Mouse (Mus musculus) layer of hippocampus, adult 6 months (tissue): ENCODE data around the gene Pcp4. TPM values are rescaled to one million over a fixed set of nuclear protein-coding genes. Genes with fewer than 3 reads are reported as not detected.

Source experiments
- long read RNA-seq, 2 experiments: library from polyadenylated mRNA; unstranded; transcript quantifications; one replicate each; pipeline ENCODE4 v2.0.0; 2019 to 2020
- polyA plus RNA-seq: library from polyadenylated mRNA; unstranded; fragments of <200 nt; fragmentation: Nextera tagmentation; gene quantifications from 2 replicates; pipeline ENCODE4 v1.2.3, GENCODE M21; 2021

The Pcp4 gene
- 539 and 605 TPM in 2 replicates for polyA plus RNA-seq
- long read RNA-seq, experiment 1, transcript Pcp4-201 (3 exons, 641 nt): major isoform, 200 of 217 reads
- long read RNA-seq, experiment 1, partial matches to known transcripts: 5 of 217 reads
- long read RNA-seq, experiment 1, other reads (novel, unspliced or antisense): 10 of 217 reads
- long read RNA-seq, experiment 2, transcript Pcp4-201 (3 exons, 641 nt): major isoform, 27 of 32 reads
- long read RNA-seq, experiment 2, partial matches to known transcripts: 0 of 32 reads
- long read RNA-seq, experiment 2, other reads (novel, unspliced or antisense): 2 of 32 reads

DNA sequence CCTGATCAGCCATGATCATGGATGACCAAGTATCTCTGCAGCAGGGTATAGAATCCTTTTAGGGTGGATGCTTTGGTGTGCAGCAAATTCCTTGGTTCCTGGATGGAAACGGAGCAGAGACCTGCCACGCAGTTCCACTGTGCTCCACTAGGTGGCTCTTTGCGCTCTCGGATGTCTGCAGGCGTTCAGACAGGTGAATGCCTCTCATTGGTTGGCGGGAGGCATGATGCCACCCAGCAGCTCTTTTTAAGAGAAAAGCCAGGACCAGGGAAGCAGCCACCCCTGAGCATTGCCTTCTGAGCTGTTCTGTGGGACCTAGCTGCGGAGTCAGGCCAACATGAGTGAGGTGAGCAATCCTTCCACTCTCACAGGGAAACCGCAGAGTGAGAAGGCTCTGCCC, at the start of gene Pcp4:
TSS of gene Pcp4 (plus strand) at position 162 of the 400 bp plus-strand sequence.

DNA sequence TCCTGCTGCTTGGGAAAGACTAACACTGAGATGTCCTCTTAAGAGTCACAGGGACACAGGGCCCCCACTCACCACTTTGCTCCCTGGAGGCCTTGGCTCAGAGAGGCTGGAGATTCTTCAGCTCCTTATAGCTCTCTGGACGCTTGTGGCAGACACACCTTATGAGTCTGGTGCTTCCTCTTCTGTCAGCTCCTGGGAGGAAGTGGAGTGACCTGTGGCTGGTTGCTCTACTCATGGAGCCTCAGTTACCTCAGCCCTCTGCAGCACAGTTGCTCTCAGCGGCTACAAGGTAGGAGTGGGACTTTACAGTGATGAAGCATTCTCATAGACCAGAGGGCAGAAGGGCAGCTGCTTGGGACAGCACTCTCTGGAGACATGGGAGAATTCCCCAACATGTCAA, 23.9 kb upstream of the Pcp4 start, which contains the start of gene Itgb2l:
TSS of gene Itgb2l (minus strand) at position 152 of the 400 bp plus-strand sequence.

Other genes with a start within 250 kb of the Pcp4 start
- gene B3galt5, start 231.8 kb upstream of the Pcp4 start, polyA plus RNA-seq: 8.8 and 12.0 TPM in 2 replicates
- gene Itgb2l, start 24.0 kb upstream of the Pcp4 start, polyA plus RNA-seq: not detected in 2 replicates